Mouse (Mus musculus) erythroblast, embryonic 14.5 days (primary cell): ENCODE results near the gene Rnf113a2. TPM values are rescaled to one million over a fixed set of nuclear protein-coding genes. Genes with fewer than 3 reads are reported as not detected.
A peak's percentile ranks its signal among the peaks of the same experiment; 100 is the strongest.

Experiments used
- H3K27me3 ChIP-seq: 2 replicates; pipeline ENCODE4 v1.6.1; 2012; ENCODE audit warnings: inconsistent platforms; ENCODE audit not compliant: control insufficient read depth
- H3K36me3 ChIP-seq: 2 replicates; pipeline ENCODE4 v1.6.1; 2012; ENCODE audit warnings: mild to moderate bottlenecking, inconsistent platforms; ENCODE audit not compliant: control insufficient read depth
- H3K4me1 ChIP-seq: 2 replicates; pipeline ENCODE4 v1.6.1; 2012; ENCODE audit warnings: inconsistent platforms; ENCODE audit not compliant: control insufficient read depth
- H3K4me3 ChIP-seq: replicated peaks from 2 replicates; pipeline ENCODE3; 2012; ENCODE audit warnings: moderate library complexity, mild to moderate bottlenecking, inconsistent platforms
- H3K9me3 ChIP-seq: 2 replicates; pipeline ENCODE4 v1.6.1; 2012; ENCODE audit warnings: low read length, inconsistent platforms, mixed read lengths; ENCODE audit not compliant: control insufficient read depth
- GATA1 ChIP-seq: IDR thresholded peaks from 2 replicates; pipeline ENCODE4 v1.6.1; 2012; ENCODE audit warnings: low read length, inconsistent platforms, mixed read lengths
- TAL1 ChIP-seq: IDR thresholded peaks from 3 replicates; pipeline ENCODE4 v1.6.1; 2012; ENCODE audit warnings: low read length, inconsistent platforms, mixed read lengths
- polyA plus RNA-seq: library from polyadenylated mRNA; stranded (reverse); fragments of >175 nt; gene quantifications from 2 replicates; pipeline ENCODE4 v1.2.3, GENCODE M21; 2012

Rnf113a2 gene
- polyA plus RNA-seq, 1 experiment, result 4.9 TPM

GRCm38 (mm10) chr12:84447386-84447785, 30.4 kb downstream of the Rnf113a2 start:
- Histone ChIP-seq H3K36me3 (no peaks in the 10 kb centered on the region), H3K4me3 (no peak overlapping the region), H3K27me3 (peaks cover 42% of the 10 kb centered on the region), H3K9me3 (no peaks in the 10 kb centered on the region), H3K4me1 (peaks cover 17% of the 10 kb centered on the region)
- TF ChIP-seq GATA1, result no peak
- no peak for TF ChIP-seq TAL1

- Histone ChIP-seq H3K4me3 (no peak overlapping the region), H3K27me3 (peaks cover 42% of the 10 kb centered on the region), H3K4me1 (peaks cover 25% of the 10 kb centered on the region), H3K9me3 (no peaks in the 10 kb centered on the region), H3K36me3 (peaks cover 4% of the 10 kb centered on the region)
- TF ChIP-seq TAL1 (no peak), GATA1 (no peak)
Observed at GRCm38 (mm10) chr12:84448181-84448580, 31.2 kb downstream of the Rnf113a2 start.

GRCm38 (mm10) chr12:84449887-84450286, 32.9 kb downstream of the Rnf113a2 start:
- H3K4me1 ChIP-seq, result peaks cover 40% of the 10 kb centered on the region
- TF ChIP-seq GATA1 (no peak), TAL1 (no peak)
- H3K4me3 ChIP-seq, result peak overlapping the region; percentile 79
- peaks cover 37% of the 10 kb centered on the region for H3K27me3 ChIP-seq
- no peaks in the 10 kb centered on the region for H3K9me3 ChIP-seq
- H3K36me3 ChIP-seq, result peaks cover 19% of the 10 kb centered on the region

- TF ChIP-seq TAL1, result no peak
- peaks cover 40% of the 10 kb centered on the region for H3K4me1 ChIP-seq
- peaks cover 23% of the 10 kb centered on the region for H3K36me3 ChIP-seq
- H3K9me3 ChIP-seq, result no peaks in the 10 kb centered on the region
- H3K4me3 ChIP-seq, result peak overlapping the region; percentile 79
- peaks cover 35% of the 10 kb centered on the region for H3K27me3 ChIP-seq
Observed at GRCm38 (mm10) chr12:84450351-84450717, 33.3 kb downstream of the Rnf113a2 start.

GRCm38 (mm10) chr12:84450718-84451646, 34.0 kb downstream of the Rnf113a2 start, which contains the start of the genes Aldh6a1 and Lin52:
Gene Aldh6a1 (minus strand): TSS chr12:84451004.
Gene Lin52 (plus strand): TSS chr12:84451422.
- H3K36me3 ChIP-seq, result peaks cover 26% of the 10 kb centered on the region
- peaks cover 40% of the 10 kb centered on the region for H3K4me1 ChIP-seq
- peak within 1 kb of the TSS; percentile 79 for H3K4me3 ChIP-seq
- no peaks in the 10 kb centered on the region for H3K9me3 ChIP-seq
- TF ChIP-seq GATA1, result no peak
- TF ChIP-seq TAL1, result no peak
- H3K27me3 ChIP-seq, result peaks cover 30% of the 10 kb centered on the region

- H3K27me3 ChIP-seq, result peaks cover 22% of the 10 kb centered on the region
- no peaks in the 10 kb centered on the region for H3K9me3 ChIP-seq
- peaks cover 40% of the 10 kb centered on the region for H3K4me1 ChIP-seq
- peak overlapping the region; percentile 79 for H3K4me3 ChIP-seq
- peaks cover 34% of the 10 kb centered on the region for H3K36me3 ChIP-seq
- TF ChIP-seq GATA1 (no peak), TAL1 (no peak)
Observed at GRCm38 (mm10) chr12:84451801-84452200, 34.8 kb downstream of the Rnf113a2 start.

- Histone ChIP-seq H3K4me3 (no peak overlapping the region), H3K36me3 (peaks cover 74% of the 10 kb centered on the region), H3K4me1 (peaks cover 26% of the 10 kb centered on the region), H3K9me3 (peaks cover 7% of the 10 kb centered on the region), H3K27me3 (no peaks in the 10 kb centered on the region)
- TF ChIP-seq GATA1 (no peak), TAL1 (no peak)
Observed at GRCm38 (mm10) chr12:84456911-84457310, 39.9 kb downstream of the Rnf113a2 start.

- Histone ChIP-seq H3K27me3 (no peaks in the 10 kb centered on the region), H3K9me3 (peaks cover 7% of the 10 kb centered on the region), H3K36me3 (peaks cover 85% of the 10 kb centered on the region), H3K4me3 (no peak overlapping the region), H3K4me1 (no peaks in the 10 kb centered on the region; the same call in 1 of the 2 replicates)
- TF ChIP-seq TAL1 (no peak), GATA1 (no peak)
Observed at GRCm38 (mm10) chr12:84459845-84460244, 42.8 kb downstream of the Rnf113a2 start.

GRCm38 (mm10) chr12:84461416-84461815, 44.4 kb downstream of the Rnf113a2 start:
- Histone ChIP-seq H3K27me3 (no peaks in the 10 kb centered on the region), H3K4me1 (no peaks in the 10 kb centered on the region), H3K4me3 (no peak overlapping the region), H3K9me3 (peaks cover 7% of the 10 kb centered on the region), H3K36me3 (peaks cover 87% of the 10 kb centered on the region)
- TF ChIP-seq GATA1 (no peak), TAL1 (no peak)
